Mouse (Mus musculus): ENCODE measurements around the gene Mtrf1l.

- TF ChIP-seq POLR2A (IDR thresholded peaks at IDR 0.05; ENCODE audit: low read depth, low read length) (no peak), CTCF (conservative IDR thresholded peaks at IDR 0.05; ENCODE audit: insufficient read depth, insufficient read length, low read depth, low read length) (peak; percentile 69)
Measured at GRCm38 (mm10) chr10:5786923-5787322, 36.8 kb downstream of the Mtrf1l start.
